22 mouse cellular contexts compared by ENCODE assay signal in the genomic region with DNA sequence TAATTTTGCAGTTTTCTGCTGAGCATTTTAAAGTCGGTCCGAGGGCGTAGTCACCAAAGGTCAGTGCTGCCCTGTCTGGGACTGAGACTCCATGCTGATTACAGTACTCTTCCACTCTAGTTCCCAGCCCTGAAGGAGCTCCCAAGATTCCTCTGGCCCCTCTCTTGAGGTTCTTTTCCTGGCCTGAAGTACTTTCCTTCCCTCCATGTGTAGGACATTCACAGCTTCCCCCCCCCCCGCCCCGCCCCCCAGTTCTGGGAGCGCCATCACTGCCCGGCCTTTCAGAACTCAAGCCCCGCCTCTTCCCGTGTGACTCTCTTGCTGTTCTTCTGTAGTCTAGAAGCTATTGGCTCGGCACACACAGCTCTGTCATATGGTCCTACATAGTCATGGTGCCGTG.
"Had no signal": no experiment of that assay in that cellular context is flagged by ENCODE, and none has a peak within 500 bp of the region (broad histone marks: within the 10 kb centered on the region; RNA-seq: fewer than 3 reads in every experiment).

No protein-coding gene starts in this region.

- H3K27me3 ChIP-seq: lung, embryonic 15.5 days; neural tube, embryonic 12.5 days; neural tube, embryonic 15.5 days had no signal

- H3K4me3 ChIP-seq: layer of hippocampus, adult 2 months; left cerebral cortex, adult 2 months; lung, embryonic 15.5 days; megakaryocyte, embryonic 14.5 days; midbrain, embryonic 10.5 days; neural tube, embryonic 12.5 days; neural tube, embryonic 15.5 days had no signal

- H3K4me1 ChIP-seq: megakaryocyte, embryonic 14.5 days; neural tube, embryonic 12.5 days; neural tube, embryonic 15.5 days had no signal

- DNase-seq: kidney, adult 18-20 months; kidney, adult 9 months; kidney, postnatal 14 days; layer of hippocampus, postnatal 36 days; liver, postnatal 0 days; lung, postnatal 36 days; midbrain, embryonic 14.5 days; right cerebral cortex, adult 18-20 months; right cerebral cortex, postnatal 14 days; right cerebral cortex, postnatal 4 days; thymus, adult 2 months; thymus, postnatal 14 days; thymus, postnatal 4 days had no signal

- ATAC-seq: liver, postnatal 0 days had no signal

- H3K4me2 ChIP-seq: lung, embryonic 15.5 days; neural tube, embryonic 12.5 days; neural tube, embryonic 15.5 days had no signal

- H3K36me3 ChIP-seq: lung, embryonic 15.5 days; midbrain, embryonic 10.5 days; neural tube, embryonic 12.5 days; neural tube, embryonic 15.5 days had no signal

- H3K9ac ChIP-seq: liver, embryonic 14.5 days; liver, postnatal 0 days; lung, embryonic 15.5 days; neural tube, embryonic 12.5 days; neural tube, embryonic 15.5 days had no signal

- H3K27ac ChIP-seq: layer of hippocampus, adult 2 months; left cerebral cortex, adult 2 months; liver, embryonic 14.5 days; lung, embryonic 15.5 days; midbrain, embryonic 10.5 days; neural tube, embryonic 12.5 days; neural tube, embryonic 15.5 days; stomach, postnatal 0 days had no signal

- H3K9me3 ChIP-seq: lung, embryonic 15.5 days; midbrain, embryonic 10.5 days; neural tube, embryonic 15.5 days had no signal
